Mouse (Mus musculus) heart, adult 2 months (tissue): ENCODE data around the gene Slc2a4.
"Not testable (repeated sequence)": the region's sequence is repeated elsewhere in the genome, so short reads cannot be mapped to it uniquely, and the experiment has no call there.

Experiments used
- CTCF ChIP-seq: fragments of 200-600 bp; IDR thresholded peaks from 2 replicates; pipeline ENCODE4 v1.8.1; 2022; ENCODE audit warnings: antibody characterized with exemption, mild to moderate bottlenecking, moderate library complexity
- EP300 ChIP-seq: fragments of 200-500 bp; IDR thresholded peaks from 2 replicates; pipeline ENCODE4 v1.6.1; 2011; ENCODE audit warnings: low read depth, low read length, control low read depth; ENCODE audit not compliant: insufficient read depth
- POLR2A ChIP-seq: fragments of 200-500 bp; IDR thresholded peaks from 2 replicates; pipeline ENCODE4 v1.6.1; 2011; ENCODE audit warnings: mild to moderate bottlenecking, low read depth, low read length, control low read depth; ENCODE audit not compliant: insufficient read depth

DNA sequence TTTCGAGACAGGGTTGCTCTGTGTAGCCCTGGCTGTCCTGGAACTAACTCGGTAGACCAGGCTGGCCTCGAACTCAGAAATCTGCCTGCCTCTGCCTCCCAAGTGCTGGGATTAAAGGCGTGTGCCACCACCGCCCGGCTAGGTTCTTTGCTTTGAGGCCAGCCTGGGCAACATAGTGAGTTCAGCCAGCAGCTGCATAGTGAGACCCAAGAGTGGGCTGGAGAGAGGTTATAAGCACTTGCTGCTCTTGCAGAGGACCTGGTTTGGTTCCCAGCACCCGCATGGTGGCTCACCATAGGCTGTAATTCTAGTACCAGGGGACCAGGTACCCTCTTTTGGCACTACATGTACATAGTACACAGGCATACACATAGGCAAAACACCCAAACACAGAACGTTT is 17.8 kb downstream of the Slc2a4 start:
- not testable (repeated sequence) for TF ChIP-seq CTCF, POLR2A, EP300
